Mouse (Mus musculus) testis, adult 2 months (tissue): ENCODE results near the gene Ddx3y.

Experiments
- CTCF ChIP-seq: fragments of 200-500 bp; IDR thresholded peaks from 2 replicates; pipeline ENCODE4 v1.5.1; 2012; ENCODE audit warnings: low read depth, mild to moderate bottlenecking, inconsistent platforms, low read length, moderate library complexity; ENCODE audit not compliant: control insufficient read depth, insufficient read depth, insufficient replicate concordance
- POLR2A ChIP-seq: fragments of 200-500 bp; IDR thresholded peaks from 2 replicates; pipeline ENCODE4 v1.6.1; 2012; ENCODE audit warnings: low read depth, mild to moderate bottlenecking, inconsistent platforms, low read length, moderate library complexity; ENCODE audit not compliant: control insufficient read depth

GRCm38 (mm10) chrY:1244940-1245339, 41.5 kb downstream of the Ddx3y start:
- no peak for TF ChIP-seq CTCF
- no peak for TF ChIP-seq POLR2A
